Mouse (Mus musculus) kidney, postnatal 36 days (tissue): ENCODE measurements at regions not wholly inside any gene's neighbourhood (a gene's known extent, or its start where the extent isn't known, plus 50 kb on each side); places are given as distances from the start of the nearest gene placed in this dataset.
"Not testable (repeated sequence)": the region's sequence is repeated elsewhere in the genome, so short reads cannot be mapped to it uniquely, and the experiment has no call there.

Source experiments
- DNase-seq, 2 experiments: peaks; one replicate each; pipeline ENCODE4 v3.0.0; 2021 to 2022; ENCODE audit warnings: mixed read lengths in 2 of 2

GRCm38 (mm10) chr1:157756977-157757376 is 250.4 kb downstream of the Sec16b start:
- no peak for DNase-seq

DNA sequence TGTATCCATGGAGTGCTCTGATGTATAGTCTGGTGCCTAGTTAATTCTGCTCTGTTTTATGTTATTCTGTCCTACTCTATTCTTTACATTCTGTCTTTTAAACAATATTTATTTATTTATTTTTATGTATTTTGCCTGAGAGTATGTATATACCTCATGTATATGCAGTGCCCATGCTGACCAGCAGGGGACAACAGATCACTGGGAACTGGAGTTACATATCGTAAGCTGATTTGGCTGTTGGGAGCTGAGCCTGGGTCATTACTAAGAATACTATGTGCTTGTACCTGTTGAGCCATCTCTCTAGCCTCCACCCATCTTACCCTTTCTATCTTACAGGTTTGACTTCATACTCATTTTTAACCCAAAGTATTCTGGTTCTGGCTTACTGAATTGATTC is 251.8 kb downstream of the Sec16b start:
- DNase-seq: peak; percentile 2 to 44

DNA sequence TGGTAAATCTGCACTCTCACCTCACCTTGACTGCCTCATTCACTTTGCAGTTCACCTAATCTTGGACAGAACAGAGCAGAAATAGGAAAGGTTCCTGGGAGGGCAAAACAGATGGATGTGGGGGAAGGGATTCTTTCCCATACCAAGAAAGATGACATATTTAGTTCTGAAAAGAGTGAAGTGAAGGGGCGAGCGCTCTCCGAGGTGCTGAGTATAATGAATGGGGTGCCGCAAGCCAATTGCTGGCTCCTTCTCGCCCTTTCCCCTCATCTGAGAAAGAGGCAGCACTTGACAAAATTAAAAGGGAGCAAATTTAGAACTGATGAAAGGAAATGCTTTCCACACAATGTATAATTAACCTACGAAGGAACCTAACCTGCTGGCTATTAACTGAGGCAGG is 261.7 kb downstream of the Sec16b start:
- DNase-seq: no peak

DNA sequence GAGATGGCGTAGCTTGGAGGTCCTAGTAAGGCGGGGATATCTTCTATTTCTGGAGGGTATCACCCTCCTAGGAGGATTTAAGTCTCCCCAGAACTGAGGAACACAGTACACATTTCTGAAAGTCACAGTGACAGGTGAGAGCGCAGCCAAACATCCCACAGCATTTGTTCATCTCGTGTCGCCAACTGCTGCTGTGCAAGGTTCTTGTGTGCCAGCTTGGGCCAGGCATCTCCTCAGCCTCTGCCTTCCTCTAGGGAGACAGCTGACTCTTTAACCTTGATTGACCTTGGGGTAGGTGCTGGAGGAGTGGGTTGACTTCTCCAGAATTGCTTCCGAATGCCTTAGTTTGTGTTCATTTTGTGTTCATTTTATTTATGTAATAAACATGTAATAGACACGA is 291.2 kb downstream of the Sec16b start:
- DNase-seq: no peak

DNA sequence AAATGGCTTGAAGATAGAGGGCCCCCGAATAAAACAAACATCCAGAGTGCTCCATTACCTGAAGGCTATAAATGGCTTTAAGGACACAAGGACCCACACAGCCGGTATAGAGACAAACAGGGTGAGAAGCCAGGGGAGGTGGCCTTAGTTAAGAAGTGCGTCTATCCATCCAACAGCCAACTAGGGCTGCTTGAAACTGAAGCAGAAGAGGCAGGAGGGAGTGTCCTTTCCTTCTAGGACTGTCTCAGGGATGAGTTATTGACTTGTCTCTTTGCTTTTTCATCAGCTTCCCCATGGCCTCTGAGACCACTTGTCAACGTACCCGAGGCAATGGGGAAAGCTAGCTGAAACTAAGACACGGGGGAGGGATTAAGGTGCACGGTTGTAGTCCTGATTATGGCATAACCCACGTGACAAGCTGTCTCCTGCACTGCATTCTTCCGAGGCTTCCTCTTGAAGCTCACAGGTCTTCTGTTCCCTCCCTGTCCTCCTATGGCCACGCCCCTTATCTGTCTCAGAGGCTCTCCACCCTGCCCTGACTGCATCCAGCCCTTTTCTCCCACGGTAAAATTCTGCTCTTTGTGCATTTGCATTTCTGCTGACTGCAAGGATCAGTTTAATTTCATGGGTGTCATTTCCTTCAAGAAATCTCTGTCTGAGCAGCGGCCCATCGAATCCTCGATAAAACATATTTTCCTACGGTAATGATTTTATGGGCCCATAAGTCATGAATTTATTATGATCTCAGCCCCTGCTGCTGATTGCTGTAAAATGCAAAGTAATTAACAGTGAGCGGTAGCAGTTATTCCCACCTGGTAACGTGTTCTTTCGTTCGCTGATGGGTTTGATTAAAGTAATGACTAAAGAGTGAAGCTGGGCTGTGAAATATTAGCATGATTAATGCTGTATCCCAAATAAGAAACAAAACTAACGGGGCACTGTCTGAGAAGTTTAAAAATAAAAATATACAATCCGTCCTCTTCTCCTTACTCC is 292.3 kb downstream of the Sec16b start:
- DNase-seq: no peak

- no peak for DNase-seq
These were observed 294.6 kb downstream of the Sec16b start for GRCm38 (mm10) chr1:157801151-157801550.

DNA sequence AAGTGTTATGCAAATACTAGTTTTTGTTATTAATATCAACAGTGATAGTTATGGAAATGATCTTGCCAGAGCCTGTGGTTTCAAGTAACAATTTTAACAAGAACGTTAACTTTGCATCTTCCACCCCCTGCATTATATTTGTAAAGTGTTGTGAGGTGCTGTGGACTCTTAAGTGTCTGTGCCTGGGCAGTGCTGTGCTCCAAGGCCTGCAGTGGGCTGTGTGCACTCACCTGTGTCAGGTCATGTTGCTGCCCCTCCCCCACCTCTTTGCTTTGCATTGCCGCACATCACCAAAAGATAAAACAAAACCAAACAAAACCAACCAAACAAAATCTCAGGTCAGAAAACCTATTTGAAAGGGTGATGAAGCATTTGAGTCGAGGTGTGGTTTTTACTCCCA is 297.7 kb downstream of the Sec16b start:
- DNase-seq: peak; percentile 2 to 22

DNA sequence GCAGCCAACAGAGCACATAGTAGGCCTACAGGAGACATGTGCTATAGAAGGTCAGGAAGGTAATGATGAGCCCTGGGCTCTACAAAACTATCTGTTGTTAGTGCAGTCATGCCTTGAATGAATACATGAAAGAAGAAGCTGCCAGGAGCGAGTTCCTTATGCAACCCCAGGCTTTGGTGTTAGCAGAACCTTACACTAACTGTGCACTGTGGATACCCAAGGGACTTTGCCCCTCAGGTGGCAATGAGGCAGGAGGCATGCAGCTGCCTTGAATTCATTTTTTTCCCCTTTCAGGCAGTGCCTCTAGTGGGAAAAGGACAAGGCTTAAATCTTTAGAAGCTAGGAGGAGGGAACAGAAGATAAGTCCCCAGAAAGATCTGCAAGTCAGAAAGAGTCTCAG is 299.8 kb downstream of the Sec16b start:
- DNase-seq: peak; percentile 42 to 52

- peak; percentile 36 to 39 for DNase-seq
These were observed 303.3 kb downstream of the Sec16b start for GRCm38 (mm10) chr1:157809674-157810471.

DNA sequence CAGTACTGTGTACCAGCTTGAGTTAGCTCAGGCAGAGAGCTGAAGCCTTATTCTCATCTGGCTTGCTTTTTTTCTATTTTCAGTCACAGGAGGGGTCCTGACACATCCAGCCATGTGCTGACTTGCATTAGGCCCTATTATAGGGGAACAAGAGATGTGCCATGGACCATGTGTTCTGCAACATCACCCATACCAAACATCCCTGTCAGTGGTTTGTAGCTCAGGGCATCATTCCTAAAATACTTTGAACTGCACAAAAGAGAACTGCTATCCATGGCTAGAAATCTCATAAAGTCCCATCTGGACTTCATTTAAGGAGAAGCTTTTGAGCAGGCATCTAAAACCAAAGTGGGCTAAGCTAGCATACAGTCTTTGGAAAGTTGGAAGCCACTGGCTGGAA is 304.1 kb downstream of the Sec16b start:
- no peak for DNase-seq

DNA sequence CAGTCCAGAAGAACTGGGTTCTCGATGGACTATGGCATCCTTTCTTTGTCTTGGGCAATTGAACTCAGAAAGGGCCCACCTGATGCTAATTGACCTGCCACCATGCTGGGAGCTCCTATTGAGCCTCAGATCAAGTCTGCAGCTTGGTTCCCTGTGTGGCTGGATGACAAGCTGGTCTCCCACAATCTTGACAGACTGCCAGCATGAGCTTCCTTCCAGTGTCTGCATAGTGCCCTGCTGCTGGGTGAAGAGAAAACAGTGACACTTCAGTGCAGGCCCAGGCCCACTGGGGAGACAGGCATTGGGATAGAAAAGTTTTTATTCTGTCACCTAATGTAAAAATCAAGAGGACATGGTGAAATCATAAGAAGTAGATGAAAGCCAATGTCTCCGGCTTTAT is 321.4 kb downstream of the Sec16b start:
- no peak for DNase-seq

- no peak for DNase-seq
These were observed 325.0 kb downstream of the Sec16b start for GRCm38 (mm10) chr1:157831511-157831910.

GRCm38 (mm10) chr1:157872775-157873174 is 366.2 kb downstream of the Sec16b start:
- no peak for DNase-seq

GRCm38 (mm10) chr1:157875006-157875405 is 368.5 kb downstream of the Sec16b start:
- no peak for DNase-seq

DNA sequence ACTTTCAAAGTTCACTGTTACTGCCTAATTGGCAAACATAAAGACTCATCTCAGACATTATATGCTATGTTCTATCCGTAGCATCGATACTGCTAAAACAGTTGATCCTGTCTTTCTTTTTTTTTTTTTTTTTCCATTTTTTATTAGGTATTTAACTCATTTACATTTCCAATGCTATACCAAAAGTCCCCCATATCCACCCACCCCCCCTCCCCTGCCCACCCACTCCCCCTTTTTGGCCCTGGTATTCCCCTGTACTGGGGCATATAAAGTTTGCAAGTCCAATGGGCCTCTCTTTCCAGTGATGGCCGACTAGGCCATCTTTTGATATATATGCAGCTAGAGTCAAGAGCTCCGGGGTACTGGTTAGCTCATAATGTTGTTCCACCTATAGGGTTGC is 370.6 kb downstream of the Sec16b start:
- DNase-seq: not testable (repeated sequence)

GRCm38 (mm10) chr1:157887146-157887545 is 380.6 kb downstream of the Sec16b start:
- DNase-seq: peak; percentile 58 to 88

- no peak for DNase-seq
These were observed 382.0 kb downstream of the Sec16b start for GRCm38 (mm10) chr1:157888573-157888972.

DNA sequence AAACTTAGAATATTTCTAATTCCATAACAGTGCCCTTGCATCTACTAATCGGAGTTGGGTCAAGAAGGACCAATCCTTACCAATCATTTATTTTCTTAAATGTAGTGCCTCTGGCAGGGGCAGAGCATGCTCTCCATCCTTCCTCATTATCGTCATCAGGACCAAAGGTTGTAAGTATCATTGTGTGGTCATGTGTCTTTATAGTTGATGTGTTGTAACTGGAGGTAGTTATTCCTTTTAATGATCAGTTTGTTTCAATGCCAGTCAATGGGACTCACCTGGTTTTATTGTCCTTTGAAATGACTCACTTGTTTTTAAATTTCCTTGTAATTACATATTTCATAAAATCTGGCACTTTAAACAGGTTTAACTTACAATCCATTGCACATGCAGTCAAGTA is 399.6 kb downstream of the Sec16b start:
- no peak for DNase-seq

- no peak for DNase-seq
These were observed 418.3 kb downstream of the Brinp2 start for GRCm38 (mm10) chr1:157937800-157938348.

DNA sequence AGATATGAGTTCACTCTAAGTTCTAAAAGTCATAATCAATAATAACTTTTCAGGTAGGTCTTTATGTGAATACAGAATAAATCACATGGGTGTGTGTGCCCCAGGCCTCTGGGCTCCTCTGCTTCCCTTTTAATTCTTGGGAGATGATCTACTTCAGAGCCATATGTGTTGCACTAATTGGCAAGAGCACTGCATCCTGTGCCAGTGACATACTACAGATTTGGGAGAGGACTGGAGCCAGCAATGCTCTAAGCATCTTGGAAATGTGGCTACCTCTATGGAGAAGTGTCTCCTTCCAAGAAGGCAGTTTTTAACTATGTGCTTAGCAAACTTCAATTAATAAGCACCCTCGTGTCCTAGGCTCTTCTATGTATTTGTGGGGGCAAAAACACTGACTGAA is 416.6 kb downstream of the Brinp2 start:
- DNase-seq: no peak

DNA sequence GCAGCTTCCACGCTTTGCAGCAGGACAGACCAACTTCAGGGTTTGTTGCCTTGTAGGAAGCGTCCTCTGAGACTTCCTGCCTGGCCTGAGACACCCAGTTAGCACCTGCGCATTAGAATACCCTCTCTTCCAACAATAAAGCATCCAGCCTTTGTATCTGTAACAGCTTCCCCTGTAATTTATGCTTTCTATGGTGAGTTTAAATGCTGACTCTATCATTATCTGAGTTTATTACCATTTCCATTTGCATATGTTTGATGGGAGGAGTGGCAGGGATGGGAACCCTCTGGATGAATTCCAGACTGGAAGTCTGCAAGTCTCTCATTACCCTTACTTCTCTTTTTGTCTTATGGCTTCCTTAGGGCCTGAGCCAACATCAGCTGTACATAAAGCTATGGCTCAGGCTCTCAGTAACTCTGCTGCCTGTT is 415.8 kb downstream of the Brinp2 start:
- DNase-seq: no peak

DNA sequence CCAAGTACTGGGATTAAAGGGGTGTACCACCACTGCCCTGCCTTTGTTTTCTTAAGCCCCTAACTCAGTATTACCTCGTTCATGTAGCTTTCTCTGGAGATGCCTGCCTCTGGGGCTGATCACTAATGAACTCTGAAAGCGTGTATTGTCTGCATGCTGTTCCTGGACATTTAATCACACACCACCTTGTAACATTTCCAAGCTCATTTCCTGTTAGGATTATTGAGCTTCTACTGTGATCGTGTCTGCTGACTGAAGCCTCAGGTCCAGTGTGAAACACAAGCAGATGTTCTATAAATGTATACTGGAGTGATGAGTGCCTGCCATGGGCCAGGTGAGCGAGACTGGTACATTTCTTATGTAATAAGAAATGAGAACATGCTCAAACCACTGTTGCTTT is 398.6 kb downstream of the Brinp2 start:
- no peak for DNase-seq

DNA sequence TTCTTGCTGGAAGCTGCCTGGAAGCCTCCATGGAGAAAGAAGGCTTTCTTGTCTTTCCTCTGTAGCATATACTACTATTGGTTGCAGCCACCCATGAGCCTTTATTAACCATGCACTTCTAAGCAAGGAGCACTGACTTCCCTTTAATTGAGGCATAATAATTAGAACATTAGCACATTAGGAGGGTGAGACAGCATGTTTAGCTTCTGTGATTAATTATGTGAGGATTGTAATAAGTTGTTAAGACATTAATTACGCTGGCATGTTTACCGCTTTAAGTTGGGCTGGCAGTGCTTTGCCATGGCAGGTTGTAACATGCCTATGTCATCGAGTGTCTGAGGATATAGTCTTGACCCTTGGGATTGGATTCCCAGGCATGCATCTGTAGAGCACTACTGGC is 391.7 kb downstream of the Brinp2 start:
- no peak for DNase-seq
